15 mouse cellular contexts compared by ENCODE assay signal in the genomic region with DNA sequence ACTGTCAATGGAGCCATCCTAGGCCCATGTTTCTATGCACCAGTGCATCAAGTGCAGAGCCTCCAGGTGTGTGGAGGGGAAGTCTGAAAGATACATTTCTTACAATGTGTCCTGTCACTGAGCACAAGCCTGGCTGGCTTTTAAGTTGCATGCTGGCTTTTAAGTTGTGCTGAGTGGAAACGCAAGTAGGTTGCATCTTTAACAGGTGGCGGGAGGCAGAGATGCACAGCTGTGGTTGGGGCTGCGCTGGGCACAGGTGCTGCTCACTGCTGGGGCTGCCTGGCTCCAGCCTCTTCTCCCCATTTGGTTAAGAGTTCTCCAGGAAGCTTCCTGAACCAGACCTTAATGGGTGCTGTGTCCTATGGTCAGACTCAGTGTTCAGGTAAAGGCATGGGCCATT. TPM values are rescaled to one million over a fixed set of nuclear protein-coding genes. Genes with fewer than 3 reads are reported as not detected.
"Had no signal": no experiment of that assay in that cellular context is flagged by ENCODE, and none has a peak within 500 bp of the region (broad histone marks: within the 10 kb centered on the region; RNA-seq: fewer than 3 reads in every experiment).

No protein-coding gene starts in this region.

- H3K27me3 ChIP-seq: limb, embryonic 13.5 days; midbrain, embryonic 13.5 days; stomach, embryonic 15.5 days had no signal

- H3K4me1 ChIP-seq: midbrain, embryonic 13.5 days had no signal

- H3K4me3 ChIP-seq: limb, embryonic 13.5 days; midbrain, embryonic 13.5 days; myocyte; neural tube, embryonic 15.5 days; stomach, embryonic 15.5 days had no signal

- DNase-seq: kidney, adult 8-10 months; kidney, postnatal 25 days; layer of hippocampus, adult 9-11 months; layer of hippocampus, postnatal 36 days; lung, adult 18-20 months; retina, postnatal 1 day had no signal

- H3K9me3 ChIP-seq: limb, embryonic 13.5 days; midbrain, embryonic 13.5 days; neural tube, embryonic 15.5 days; stomach, embryonic 15.5 days had no signal

- H3K36me3 ChIP-seq: limb, embryonic 13.5 days; midbrain, embryonic 13.5 days; neural tube, embryonic 15.5 days; stomach, embryonic 15.5 days had no signal

- H3K9ac ChIP-seq: limb, embryonic 13.5 days; liver, embryonic 14.5 days; midbrain, embryonic 13.5 days; neural tube, embryonic 15.5 days; stomach, embryonic 15.5 days had no signal

- H3K27ac ChIP-seq: liver, embryonic 14.5 days; midbrain, embryonic 13.5 days; neural tube, embryonic 15.5 days had no signal

- ATAC-seq: inflammation-experienced regulatory T-cells, adult 6 months; intestine, postnatal 0 days; midbrain, embryonic 13.5 days had no signal

- H3K4me2 ChIP-seq: midbrain, embryonic 13.5 days; neural tube, embryonic 15.5 days; stomach, embryonic 15.5 days had no signal

RNA-seq across cellular contexts. Expression of gene Adamts2, which starts 21.9 kb away (rescaled TPM):
- total RNA-seq: megakaryocyte-erythroid progenitor cell, adult 5-6 weeks had no signal
- polyA plus RNA-seq: inflammation-experienced regulatory T-cells, adult 6 months had no signal
